Mouse (Mus musculus) mouse embryonic stem cell (cell line): Measurements from ENCODE around the gene Ahr.

ENCODE experiments used
- in situ Hi-C, 2 experiments: fragments of 300-500 bp; cut with MboI; formaldehyde crosslinking; loops; 1 replicate in 1 of 2; 3 replicates in 1 of 2; pipeline ENCODE4 v1.14.3; 2019 to 2020; ENCODE audit warnings: low sequenced_read_pairs in 2 of 2, low pct_unique_long_range_greater_than_20kb in 1 of 2, mixed read lengths in 1 of 2; ENCODE audit not compliant: unreplicated experiment in 1 of 2

Ahr gene

DNA sequence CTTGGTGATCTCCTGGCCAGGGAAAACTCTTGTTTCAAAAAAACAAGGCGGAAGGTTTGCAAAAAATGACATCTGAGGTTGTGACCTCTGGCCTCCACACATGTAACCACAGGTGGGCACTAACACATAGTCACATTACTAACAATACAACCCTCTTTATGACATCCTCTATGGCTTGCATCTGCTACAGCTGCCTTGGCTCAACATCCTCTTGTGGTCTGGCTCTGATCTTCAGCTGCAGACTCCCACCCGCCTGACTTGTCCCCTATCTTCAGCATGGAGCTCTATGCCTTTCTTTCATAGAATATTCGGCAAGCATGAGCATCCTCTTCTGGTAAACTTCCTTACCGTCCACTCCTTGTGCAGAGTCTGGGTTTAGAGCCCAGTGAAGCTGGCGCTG is 24.1 kb downstream of the Ahr start:
- in situ Hi-C loops, result no loop called here

DNA sequence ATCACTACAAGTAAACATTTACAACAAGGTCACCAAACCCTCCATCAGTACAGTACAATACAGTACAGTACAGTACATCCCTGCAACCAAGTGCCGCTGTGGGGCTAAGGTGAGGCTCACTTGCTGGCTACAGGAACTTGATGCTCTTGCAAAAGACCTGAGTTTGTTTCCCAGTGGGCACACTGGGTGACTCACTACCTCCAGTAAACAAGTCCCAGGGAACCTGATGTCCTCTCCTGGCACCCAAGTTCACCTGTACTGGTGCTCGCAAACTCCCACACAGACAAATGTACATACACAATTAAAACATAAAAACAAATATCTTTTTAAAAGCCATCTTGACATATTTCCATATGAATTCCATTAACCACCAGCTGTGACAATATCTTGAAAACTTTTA is 28.5 kb downstream of the Ahr start:
- in situ Hi-C loops, result no loop called here

DNA sequence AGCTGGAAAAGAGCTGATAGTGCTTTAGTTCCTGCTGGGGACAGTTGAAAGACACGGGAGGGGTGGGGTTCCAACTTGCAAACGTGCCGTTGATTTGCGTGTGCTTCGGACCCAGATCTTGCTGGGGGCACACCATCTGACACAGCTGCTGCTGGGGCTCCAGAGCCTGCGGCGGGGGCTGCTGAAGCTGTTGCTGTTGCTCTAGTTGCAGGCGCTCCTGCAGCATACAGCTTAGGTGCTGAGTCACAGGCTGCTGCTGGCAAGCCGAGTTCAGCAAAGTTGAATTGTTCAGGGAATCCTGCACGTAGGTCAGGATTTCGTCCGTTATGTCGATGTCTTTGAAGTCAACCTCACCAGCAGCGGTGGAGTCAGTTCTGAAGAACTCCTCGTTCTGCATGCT is 30.8 kb downstream of the Ahr start:
- in situ Hi-C loops, result no loop called here

- in situ Hi-C loops, result no loop called here
These were observed 31.3 kb downstream of the Ahr start for GRCm38 (mm10) chr12:35503586-35503985.

DNA sequence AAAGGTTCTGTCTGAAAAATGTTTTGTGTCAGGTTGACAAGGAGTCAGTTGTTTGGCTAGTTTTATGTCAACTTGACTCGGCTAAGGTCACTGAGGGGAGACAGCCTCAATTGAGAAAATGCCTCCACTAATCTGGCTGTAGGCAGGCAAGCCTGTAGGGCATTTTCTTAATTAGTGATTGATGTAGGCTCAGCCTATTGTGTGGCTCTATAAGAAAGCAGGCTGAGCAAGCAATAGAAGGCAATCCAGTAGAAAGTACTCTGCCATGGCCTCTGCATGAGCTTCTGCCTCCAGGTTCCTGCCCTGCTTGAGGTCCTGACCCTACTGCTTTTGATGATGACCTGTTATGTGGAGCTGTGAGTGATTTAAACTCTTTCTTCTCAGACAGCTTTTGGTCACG is 33.4 kb downstream of the Ahr start:
- in situ Hi-C loops, result no loop called here

DNA sequence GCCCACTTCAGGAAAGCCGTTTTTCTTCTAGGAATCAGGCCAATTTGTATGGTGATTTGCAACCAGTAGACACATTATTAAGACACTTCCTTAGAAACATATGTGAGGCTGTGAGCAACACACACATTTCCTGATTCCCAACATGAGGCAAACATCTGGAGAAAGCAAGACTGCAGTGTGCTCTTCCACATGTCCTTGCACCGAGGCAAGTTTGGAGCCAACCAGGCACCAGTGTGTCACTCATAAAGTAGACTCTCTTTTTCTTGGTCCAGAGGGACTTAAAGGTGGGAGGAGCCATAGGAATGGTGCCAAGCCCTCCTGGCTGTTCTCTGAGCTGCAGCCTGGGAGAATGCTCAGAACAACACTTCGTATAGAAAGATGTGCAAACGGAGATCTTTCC is 39.6 kb downstream of the Ahr start:
- in situ Hi-C loops, result no loop called here

- in situ Hi-C loops, result no loop called here
These were observed 54.1 kb downstream of the Ahr start for GRCm38 (mm10) chr12:35480764-35481163.

DNA sequence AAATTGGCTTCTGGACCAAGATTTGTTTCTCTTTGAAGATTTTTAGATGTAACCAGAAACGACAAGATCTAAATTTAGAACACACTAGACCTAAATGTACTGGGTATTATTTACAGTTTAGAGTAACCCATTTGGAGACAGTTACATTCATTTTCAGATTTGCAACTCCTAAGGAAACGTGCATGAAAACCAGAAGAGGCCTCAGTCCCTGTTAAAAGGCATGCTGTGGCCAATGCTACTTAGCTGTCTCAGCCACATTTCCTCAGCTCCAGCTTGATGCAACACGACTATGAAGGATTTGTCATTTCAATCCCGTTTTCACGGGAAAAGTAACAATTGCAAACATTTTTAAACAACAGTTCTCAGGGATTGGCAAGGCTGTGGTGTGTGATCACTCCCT is 55.9 kb downstream of the Ahr start:
- in situ Hi-C loops, result no loop called here

GRCm38 (mm10) chr12:35463457-35463856 is 71.4 kb downstream of the Ahr start:
- in situ Hi-C loops, result no loop called here

- in situ Hi-C loops, result no loop called here
These were observed 72.2 kb downstream of the Ahr start for GRCm38 (mm10) chr12:35462667-35463066.

DNA sequence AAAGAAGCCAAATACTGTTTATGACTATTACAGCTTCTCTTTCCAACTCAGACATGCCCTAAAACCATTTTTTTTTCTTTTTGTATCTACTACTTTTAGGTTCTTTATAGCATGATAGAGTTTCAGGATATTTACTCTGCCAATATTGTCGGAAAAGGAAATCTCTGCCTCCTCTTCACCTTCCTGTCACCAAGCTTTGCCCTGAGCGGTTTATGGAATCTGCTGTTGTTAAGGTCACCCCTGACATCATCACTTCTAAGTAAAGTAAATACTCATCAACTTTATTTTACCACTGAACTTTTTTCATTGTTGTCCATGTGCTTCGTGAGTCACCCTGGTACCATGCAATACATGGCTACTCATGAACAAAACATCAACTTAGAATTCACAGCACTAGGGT is 75.2 kb downstream of the Ahr start:
- in situ Hi-C loops, result no loop called here
